Mouse (Mus musculus) ES-Bruce4 (cell line): ENCODE results near the gene Taar8a. TPM values are rescaled to one million over a fixed set of nuclear protein-coding genes. Genes with fewer than 3 reads are reported as not detected.
"Not testable (repeated sequence)": the region's sequence is repeated elsewhere in the genome, so short reads cannot be mapped to it uniquely, and the experiment has no call there.

Source experiments
- H3K27ac ChIP-seq: 2 replicates; pipeline ENCODE4 v1.5.1; 2012; ENCODE audit warnings: low read length, inconsistent platforms; ENCODE audit not compliant: insufficient read depth
- H3K27me3 ChIP-seq: 2 replicates; pipeline ENCODE4 v1.6.1; 2012; ENCODE audit warnings: mild to moderate bottlenecking, low read length, inconsistent platforms; ENCODE audit not compliant: control insufficient read depth, poor library complexity, insufficient read depth, severe bottlenecking
- H3K36me3 ChIP-seq: 2 replicates; pipeline ENCODE4 v1.6.1; 2012; ENCODE audit warnings: inconsistent platforms, mild to moderate bottlenecking, low read length, moderate library complexity; ENCODE audit not compliant: control insufficient read depth, poor library complexity, insufficient read depth, severe bottlenecking
- H3K4me1 ChIP-seq: one replicate; pipeline ENCODE4 v1.8.1; 2011; ENCODE audit warnings: low read length; ENCODE audit not compliant: control insufficient read depth, insufficient read depth
- H3K4me3 ChIP-seq: 2 replicates; pipeline ENCODE4 v1.5.1; 2011; ENCODE audit warnings: low read depth, mild to moderate bottlenecking, low read length
- H3K9ac ChIP-seq: 2 replicates; pipeline ENCODE4 v1.6.1; 2012; ENCODE audit warnings: low read depth, mild to moderate bottlenecking, inconsistent platforms; ENCODE audit not compliant: poor library complexity, severe bottlenecking
- H3K9me3 ChIP-seq: replicated peaks from 2 replicates; pipeline ENCODE4 v1.6.1; 2012; ENCODE audit warnings: mild to moderate bottlenecking, low read length, inconsistent platforms; ENCODE audit not compliant: control insufficient read depth, poor library complexity, insufficient read depth, severe bottlenecking
- CTCF ChIP-seq: IDR thresholded peaks from one replicate; pipeline ENCODE4 v1.8.1; 2011; ENCODE audit warnings: low read depth, low read length
- EP300 ChIP-seq: IDR thresholded peaks from 2 replicates; pipeline ENCODE4 v1.6.1; 2011; ENCODE audit warnings: low read depth, low read length; ENCODE audit not compliant: insufficient read depth
- POLR2A ChIP-seq: IDR thresholded peaks from one replicate; pipeline ENCODE4 v1.8.1; 2011; ENCODE audit warnings: low read length; ENCODE audit not compliant: insufficient read depth
- polyA plus RNA-seq: library from polyadenylated mRNA; stranded (reverse); fragments of >200 nt; gene quantifications from 2 replicates; pipeline ENCODE4 v1.2.4, GENCODE M21; 2011; ENCODE audit warnings: low read depth; ENCODE audit not compliant: missing spikeins, insufficient read depth, insufficient read length

Gene Taar8a
- polyA plus RNA-seq, 1 experiment: not detected

GRCm38 (mm10) chr10:24052039-24052438, 24.3 kb upstream of the Taar8a start:
- no peaks in the 10 kb centered on the region for H3K4me1 ChIP-seq
- no peak overlapping the region for H3K4me3 ChIP-seq
- no peak for TF ChIP-seq EP300
- TF ChIP-seq POLR2A: no peak
- H3K27me3 ChIP-seq: no peaks in the 10 kb centered on the region
- no peak overlapping the region for H3K9ac ChIP-seq
- H3K36me3 ChIP-seq: no peaks in the 10 kb centered on the region
- no peaks in the 10 kb centered on the region for H3K9me3 ChIP-seq
- no peak overlapping the region for H3K27ac ChIP-seq

- no peak for TF ChIP-seq EP300
- no peak for TF ChIP-seq CTCF
- TF ChIP-seq POLR2A: no peak
- no peaks in the 10 kb centered on the region for H3K36me3 ChIP-seq
- no peaks in the 10 kb centered on the region for H3K27me3 ChIP-seq
- no peak overlapping the region for H3K9ac ChIP-seq
- no peaks in the 10 kb centered on the region for H3K4me1 ChIP-seq
- no peak overlapping the region for H3K4me3 ChIP-seq
- no peak overlapping the region for H3K27ac ChIP-seq
- H3K9me3 ChIP-seq: no peaks in the 10 kb centered on the region
These were observed 17.3 kb upstream of the Taar8a start for GRCm38 (mm10) chr10:24058986-24059385.

GRCm38 (mm10) chr10:24074751-24075150, 1.5 kb upstream of the Taar8a start:
- H3K9ac ChIP-seq, H3K36me3 ChIP-seq, H3K9me3 ChIP-seq, H3K4me1 ChIP-seq, H3K27me3 ChIP-seq, H3K4me3 ChIP-seq, H3K27ac ChIP-seq: not testable (repeated sequence)

- H3K4me3 ChIP-seq: no peak overlapping the region
- H3K4me1 ChIP-seq: no peaks in the 10 kb centered on the region
- H3K27ac ChIP-seq: no peak overlapping the region
- no peaks in the 10 kb centered on the region for H3K36me3 ChIP-seq
- no peaks in the 10 kb centered on the region for H3K9me3 ChIP-seq
- no peak overlapping the region for H3K9ac ChIP-seq
- peak; percentile 15 for TF ChIP-seq CTCF
- TF ChIP-seq POLR2A: no peak
- TF ChIP-seq EP300: no peak
- H3K27me3 ChIP-seq: no peaks in the 10 kb centered on the region
These were observed 3.9 kb downstream of the Taar8a start for GRCm38 (mm10) chr10:24080166-24080565.

- H3K27me3 ChIP-seq: no peaks in the 10 kb centered on the region
- H3K4me3 ChIP-seq: no peak overlapping the region
- H3K9ac ChIP-seq: no peak overlapping the region
- TF ChIP-seq EP300 (no peak), POLR2A (no peak), CTCF (no peak)
- H3K9me3 ChIP-seq: no peaks in the 10 kb centered on the region
- H3K36me3 ChIP-seq: no peaks in the 10 kb centered on the region
- H3K27ac ChIP-seq: no peak overlapping the region
- H3K4me1 ChIP-seq: no peaks in the 10 kb centered on the region
These were observed 9.6 kb downstream of the Taar8a start for GRCm38 (mm10) chr10:24085936-24086335.

GRCm38 (mm10) chr10:24086555-24086954, 10.3 kb downstream of the Taar8a start:
- no peaks in the 10 kb centered on the region for H3K9me3 ChIP-seq
- H3K4me1 ChIP-seq: no peaks in the 10 kb centered on the region
- no peak for TF ChIP-seq EP300
- TF ChIP-seq CTCF: no peak
- no peak for TF ChIP-seq POLR2A
- no peaks in the 10 kb centered on the region for H3K27me3 ChIP-seq
- H3K36me3 ChIP-seq: no peaks in the 10 kb centered on the region
- H3K9ac ChIP-seq: no peak overlapping the region
- no peak overlapping the region for H3K4me3 ChIP-seq
- no peak overlapping the region for H3K27ac ChIP-seq

GRCm38 (mm10) chr10:24087168-24087567, 10.9 kb downstream of the Taar8a start:
- Histone ChIP-seq H3K4me3 (no peak overlapping the region), H3K36me3 (no peaks in the 10 kb centered on the region), H3K4me1 (no peaks in the 10 kb centered on the region), H3K27ac (no peak overlapping the region), H3K9me3 (no peaks in the 10 kb centered on the region), H3K9ac (no peak overlapping the region), H3K27me3 (no peaks in the 10 kb centered on the region)
- TF ChIP-seq EP300 (no peak), CTCF (no peak), POLR2A (no peak)
